Mouse (Mus musculus): Measurements from ENCODE around the gene Pnpla6. TPM values are rescaled to one million over a fixed set of nuclear protein-coding genes. Genes with fewer than 3 reads are reported as not detected.
A peak's percentile ranks its signal among the peaks of the same experiment; 100 is the strongest.

Gene Pnpla6
- polyA plus RNA-seq, 1 experiment from 2014 or later = 39.9 TPM

GRCm38 (mm10) chr8:3482240-3482740 lies 32.9 kb upstream of the Pnpla6 start:
- H3K4me1 ChIP-seq (ENCODE audit: control insufficient read depth, insufficient read depth, low read length) = no peaks in the 10 kb centered on the region
- no peaks in the 10 kb centered on the region for H3K27me3 ChIP-seq (replicated peaks; ENCODE audit: control insufficient read depth, insufficient read depth, low read length)
- 83% methylated on average over 22 of the region's 22 CpGs for WGBS
- no peak overlapping the region for H3K9ac ChIP-seq (ENCODE audit: low read depth, low read length)
- no peak overlapping the region for H3K4me3 ChIP-seq (ENCODE audit: low read length)
- no peaks in the 10 kb centered on the region for H3K9me3 ChIP-seq (ENCODE audit: control insufficient read depth, low read length)
- no peak overlapping the region for H3K27ac ChIP-seq (ENCODE audit: low read length)
- H3K36me3 ChIP-seq (ENCODE audit: control insufficient read depth, insufficient read depth, low read length) = no peaks in the 10 kb centered on the region
- no peak for ATAC-seq
- H3K4me2 ChIP-seq (ENCODE audit: low read depth, low read length) = no peak overlapping the region

DNA sequence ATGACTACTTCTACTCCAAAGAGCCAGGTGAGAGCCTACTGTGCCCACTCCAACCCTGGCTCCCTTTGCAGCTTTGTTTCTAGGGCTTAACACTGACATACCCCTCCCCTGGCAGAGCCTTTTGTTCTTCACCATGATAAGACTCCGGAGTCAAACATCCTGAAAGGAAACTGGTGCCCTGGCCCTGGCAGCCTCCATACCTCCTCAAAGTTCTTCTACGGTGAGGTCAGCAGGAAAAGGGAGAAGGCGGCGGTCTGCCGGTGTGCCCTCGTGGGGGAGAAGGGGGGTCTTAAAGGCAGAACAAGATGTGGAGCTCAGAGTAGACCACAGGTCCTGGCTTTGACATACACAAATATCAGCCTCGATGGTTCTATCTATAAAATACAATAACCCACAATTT lies 31.6 kb upstream of the Pnpla6 start:
- no peaks in the 10 kb centered on the region for H3K9me3 ChIP-seq (ENCODE audit: control insufficient read depth, low read length)
- no peak overlapping the region for H3K4me3 ChIP-seq (ENCODE audit: low read length)
- no peak overlapping the region for H3K4me2 ChIP-seq (ENCODE audit: low read depth, low read length)
- ATAC-seq = no peak
- no peaks in the 10 kb centered on the region for H3K27me3 ChIP-seq (replicated peaks; ENCODE audit: control insufficient read depth, insufficient read depth, low read length)
- 76% methylated on average over 7 of the region's 7 CpGs for WGBS
- no peaks in the 10 kb centered on the region for H3K36me3 ChIP-seq (ENCODE audit: control insufficient read depth, insufficient read depth, low read length)
- no peak overlapping the region for H3K27ac ChIP-seq (ENCODE audit: low read length)
- no peaks in the 10 kb centered on the region for H3K4me1 ChIP-seq (ENCODE audit: control insufficient read depth, insufficient read depth, low read length)
- no peak overlapping the region for H3K9ac ChIP-seq (ENCODE audit: low read depth, low read length)

DNA sequence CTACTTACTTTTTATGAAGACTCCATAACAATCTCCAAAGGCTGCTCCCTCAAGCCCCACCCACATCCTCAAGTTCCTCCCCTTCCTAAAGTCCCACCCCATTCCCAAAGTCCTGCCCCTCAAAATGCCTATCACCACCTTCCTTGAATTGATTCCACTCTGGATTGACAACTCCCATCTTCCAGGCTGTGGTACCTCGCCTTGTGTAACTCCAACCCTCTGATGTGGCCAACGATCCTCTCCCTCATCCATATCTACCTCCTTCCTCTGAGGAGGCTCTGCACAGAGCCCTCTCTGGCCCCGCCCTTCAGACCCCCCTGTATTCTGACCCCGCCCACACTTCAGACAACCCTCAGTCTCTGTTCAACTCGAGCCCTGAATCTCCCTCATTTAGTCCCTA lies 30.0 kb upstream of the Pnpla6 start:
- WGBS = 20% methylated on average over 5 of the region's 5 CpGs
- no peak overlapping the region for H3K4me2 ChIP-seq (ENCODE audit: low read depth, low read length)
- H3K27ac ChIP-seq (ENCODE audit: low read length) = no peak overlapping the region
- no peaks in the 10 kb centered on the region for H3K27me3 ChIP-seq (replicated peaks; ENCODE audit: control insufficient read depth, insufficient read depth, low read length)
- no peaks in the 10 kb centered on the region for H3K4me1 ChIP-seq (ENCODE audit: control insufficient read depth, insufficient read depth, low read length)
- ATAC-seq = no peak
- no peak overlapping the region for H3K4me3 ChIP-seq (ENCODE audit: low read length)
- no peaks in the 10 kb centered on the region for H3K9me3 ChIP-seq (ENCODE audit: control insufficient read depth, low read length)
- H3K9ac ChIP-seq (ENCODE audit: low read depth, low read length) = no peak overlapping the region
- no peaks in the 10 kb centered on the region for H3K36me3 ChIP-seq (ENCODE audit: control insufficient read depth, insufficient read depth, low read length)

DNA sequence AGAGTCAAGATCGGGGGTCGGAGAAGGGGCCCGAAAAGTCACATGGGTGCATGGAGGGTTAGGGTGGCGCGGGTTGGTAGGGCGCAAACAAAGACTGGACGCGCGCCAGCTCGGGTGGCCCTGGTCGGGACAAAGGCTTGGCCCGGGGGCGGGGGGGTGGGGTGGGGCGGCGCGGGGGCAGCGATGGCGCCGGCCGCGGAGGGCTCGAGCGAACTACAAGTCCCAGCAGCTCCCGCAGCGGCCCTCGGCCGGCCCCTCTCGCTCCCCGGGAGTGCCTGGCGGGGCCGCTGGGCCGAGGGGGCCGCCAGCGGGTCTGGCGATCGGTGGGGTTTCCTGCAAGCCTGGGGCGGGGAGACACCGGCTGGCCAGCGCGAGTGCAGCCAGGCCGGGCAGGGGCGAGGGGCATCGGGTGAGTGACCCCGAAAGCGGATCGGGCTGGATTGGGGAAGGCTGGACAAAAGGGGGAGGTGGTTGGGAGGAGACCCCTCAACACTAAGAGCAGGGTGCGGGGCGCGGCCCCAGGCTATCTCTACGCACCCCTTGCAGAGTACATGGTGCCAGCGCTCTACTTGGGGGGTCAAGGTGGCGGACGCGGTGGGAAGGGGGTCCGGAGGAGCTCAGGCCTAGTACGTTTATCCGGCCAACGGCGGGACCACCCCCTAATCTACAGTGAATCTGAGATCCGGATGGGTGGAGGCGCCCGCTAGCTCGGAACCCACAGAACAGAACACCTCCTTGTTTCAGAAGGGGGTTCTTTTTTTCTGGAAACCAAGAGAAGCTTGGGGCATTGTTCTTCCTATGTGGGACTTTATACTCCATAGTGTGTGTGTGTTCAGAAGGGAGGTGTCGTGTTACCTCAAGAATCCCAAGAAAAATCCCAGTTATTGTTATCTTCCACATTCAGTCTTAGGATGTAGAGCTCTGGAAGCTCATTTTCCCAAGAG lies 22.0 kb upstream of the Pnpla6 start, which contains the start of gene Zfp358:
Gene Zfp358, plus strand, starts transcription at position 238 of the 944 bp plus-strand sequence.
- Histone ChIP-seq H3K9me3 (ENCODE audit: control insufficient read depth, low read length) (no peaks in the 10 kb centered on the region), H3K9ac (ENCODE audit: low read depth, low read length) (peak within 1 kb of the TSS; percentile 99), H3K4me3 (ENCODE audit: low read length) (peak within 1 kb of the TSS; percentile 83), H3K4me1 (ENCODE audit: control insufficient read depth, insufficient read depth, low read length) (peaks cover 5% of the 10 kb centered on the region), H3K4me2 (ENCODE audit: low read depth, low read length) (peak within 1 kb of the TSS; percentile 65), H3K36me3 (ENCODE audit: control insufficient read depth, insufficient read depth, low read length) (peaks cover 13% of the 10 kb centered on the region), H3K27ac (ENCODE audit: low read length) (peak within 1 kb of the TSS; percentile 73), H3K27me3 (replicated peaks; ENCODE audit: control insufficient read depth, insufficient read depth, low read length) (no peaks in the 10 kb centered on the region)
- ATAC-seq = peak; percentile 94
- WGBS = 2% methylated on average over 62 of the region's 64 CpGs

- Histone ChIP-seq H3K27me3 (replicated peaks; ENCODE audit: control insufficient read depth, insufficient read depth, low read length) (no peaks in the 10 kb centered on the region), H3K4me2 (ENCODE audit: low read depth, low read length) (peak overlapping the region; percentile 65), H3K36me3 (ENCODE audit: control insufficient read depth, insufficient read depth, low read length) (peaks cover 13% of the 10 kb centered on the region), H3K4me1 (ENCODE audit: control insufficient read depth, insufficient read depth, low read length) (peaks cover 5% of the 10 kb centered on the region), H3K27ac (ENCODE audit: low read length) (peak overlapping the region; percentile 73; the same call in 1 of the 2 replicates), H3K9me3 (ENCODE audit: control insufficient read depth, low read length) (no peaks in the 10 kb centered on the region), H3K4me3 (ENCODE audit: low read length) (peak overlapping the region; percentile 83), H3K9ac (ENCODE audit: low read depth, low read length) (peak overlapping the region; percentile 99)
- 25% methylated on average over 6 of the region's 6 CpGs for WGBS
- peak; percentile 6; the same call in 1 of the 2 replicates for ATAC-seq
Observed at GRCm38 (mm10) chr8:3493845-3494208, 21.4 kb upstream of the Pnpla6 start.

- H3K9me3 ChIP-seq (ENCODE audit: control insufficient read depth, low read length) = no peaks in the 10 kb centered on the region
- no peak overlapping the region for H3K27ac ChIP-seq (ENCODE audit: low read length)
- H3K4me3 ChIP-seq (ENCODE audit: low read length) = no peak overlapping the region
- no peak overlapping the region for H3K4me2 ChIP-seq (ENCODE audit: low read depth, low read length)
- no peak overlapping the region for H3K9ac ChIP-seq (ENCODE audit: low read depth, low read length)
- 97% methylated on average over 44 of the region's 44 CpGs for WGBS
- peaks cover 5% of the 10 kb centered on the region for H3K4me1 ChIP-seq (ENCODE audit: control insufficient read depth, insufficient read depth, low read length)
- H3K36me3 ChIP-seq (ENCODE audit: control insufficient read depth, insufficient read depth, low read length) = peaks cover 13% of the 10 kb centered on the region
- no peak for ATAC-seq
- H3K27me3 ChIP-seq (replicated peaks; ENCODE audit: control insufficient read depth, insufficient read depth, low read length) = no peaks in the 10 kb centered on the region
Observed at GRCm38 (mm10) chr8:3495578-3496427, 19.4 kb upstream of the Pnpla6 start.

DNA sequence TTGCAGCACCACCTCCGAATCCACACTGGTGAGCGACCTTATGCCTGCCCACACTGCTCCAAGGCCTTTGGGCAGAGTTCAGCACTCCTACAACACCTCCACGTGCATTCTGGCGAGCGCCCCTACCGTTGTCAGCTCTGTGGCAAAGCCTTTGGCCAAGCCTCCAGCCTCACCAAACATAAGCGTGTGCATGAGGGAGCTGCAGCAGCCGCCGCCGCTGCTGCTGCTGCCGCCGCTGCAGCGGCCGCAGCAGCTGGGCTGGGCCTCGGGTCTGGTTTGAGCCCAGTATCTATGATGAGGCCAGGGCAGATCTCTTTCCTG lies 18.8 kb upstream of the Pnpla6 start:
- no peak overlapping the region for H3K4me2 ChIP-seq (ENCODE audit: low read depth, low read length)
- WGBS = 92% methylated on average over 15 of the region's 15 CpGs
- no peak overlapping the region for H3K27ac ChIP-seq (ENCODE audit: low read length)
- H3K4me1 ChIP-seq (ENCODE audit: control insufficient read depth, insufficient read depth, low read length) = peaks cover 9% of the 10 kb centered on the region
- H3K4me3 ChIP-seq (ENCODE audit: low read length) = no peak overlapping the region
- no peak overlapping the region for H3K9ac ChIP-seq (ENCODE audit: low read depth, low read length)
- peaks cover 13% of the 10 kb centered on the region for H3K36me3 ChIP-seq (ENCODE audit: control insufficient read depth, insufficient read depth, low read length)
- no peaks in the 10 kb centered on the region for H3K27me3 ChIP-seq (replicated peaks; ENCODE audit: control insufficient read depth, insufficient read depth, low read length)
- H3K9me3 ChIP-seq (ENCODE audit: control insufficient read depth, low read length) = no peaks in the 10 kb centered on the region
- ATAC-seq = no peak

- H3K27me3 ChIP-seq (replicated peaks; ENCODE audit: control insufficient read depth, insufficient read depth, low read length) = no peaks in the 10 kb centered on the region
- H3K9ac ChIP-seq (ENCODE audit: low read depth, low read length) = no peak overlapping the region
- no peaks in the 10 kb centered on the region for H3K9me3 ChIP-seq (ENCODE audit: control insufficient read depth, low read length)
- WGBS = 90% methylated on average over 3 of the region's 3 CpGs
- H3K27ac ChIP-seq (ENCODE audit: low read length) = no peak overlapping the region
- H3K4me3 ChIP-seq (ENCODE audit: low read length) = no peak overlapping the region
- no peak for ATAC-seq
- H3K4me2 ChIP-seq (ENCODE audit: low read depth, low read length) = no peak overlapping the region
- H3K36me3 ChIP-seq (ENCODE audit: control insufficient read depth, insufficient read depth, low read length) = peaks cover 13% of the 10 kb centered on the region
- peaks cover 13% of the 10 kb centered on the region for H3K4me1 ChIP-seq (ENCODE audit: control insufficient read depth, insufficient read depth, low read length)
Observed at GRCm38 (mm10) chr8:3498583-3498982, 16.6 kb upstream of the Pnpla6 start.

- peak overlapping the region; percentile 76 for H3K9ac ChIP-seq (ENCODE audit: low read depth, low read length)
- ATAC-seq = no peak
- peak overlapping the region; percentile 74 for H3K4me3 ChIP-seq (ENCODE audit: low read length)
- H3K27ac ChIP-seq (ENCODE audit: low read length) = peak overlapping the region; percentile 88
- peaks cover 8% of the 10 kb centered on the region for H3K4me1 ChIP-seq (ENCODE audit: control insufficient read depth, insufficient read depth, low read length)
- H3K27me3 ChIP-seq (replicated peaks; ENCODE audit: control insufficient read depth, insufficient read depth, low read length) = no peaks in the 10 kb centered on the region
- peaks cover 13% of the 10 kb centered on the region for H3K36me3 ChIP-seq (ENCODE audit: control insufficient read depth, insufficient read depth, low read length)
- WGBS = 3% methylated on average over 8 of the region's 8 CpGs
- no peaks in the 10 kb centered on the region for H3K9me3 ChIP-seq (ENCODE audit: control insufficient read depth, low read length)
- peak overlapping the region; percentile 69 for H3K4me2 ChIP-seq (ENCODE audit: low read depth, low read length)
Observed at GRCm38 (mm10) chr8:3499751-3500150, 15.4 kb upstream of the Pnpla6 start.

All from intestine, embryonic 16.5 days (tissue).